Mouse (Mus musculus) heart, embryonic 14.5 days (tissue): ENCODE data around the gene Immp2l. TPM values are rescaled to one million over a fixed set of nuclear protein-coding genes. Genes with fewer than 3 reads are reported as not detected.

Source experiments
- ATAC-seq: fragments of 200-750 bp; cut with Nextera tagmentation; 2 replicates; pipeline ENCODE4 v1.8.0; 2017; ENCODE audit warnings: low read depth, moderate TSS enrichment; ENCODE audit not compliant: insufficient number of reproducible peaks, insufficient read depth, low FRiP score
- H3K27ac ChIP-seq, 2 experiments: fragments of 200-500 bp in 1 of 2; fragments of 300-500 bp in 1 of 2; sonication (generic) in 1 of 2; replicated peaks in 1 of 2; 2 replicates each; pipeline ENCODE4 v1.5.1; 2012 to 2014; ENCODE audit warnings: low read depth in 2 of 2, low read length in 2 of 2, control low read depth in 1 of 2, mild to moderate bottlenecking in 1 of 2, mixed read lengths in 1 of 2; ENCODE audit not compliant: control insufficient read depth in 1 of 2, insufficient read depth in 1 of 2
- H3K27me3 ChIP-seq: fragments of 300-500 bp; sonication (generic); 2 replicates; pipeline ENCODE4 v1.6.1; 2014; ENCODE audit warnings: mild to moderate bottlenecking, low read length, control low read depth; ENCODE audit not compliant: control insufficient read depth, insufficient read depth
- H3K36me3 ChIP-seq: fragments of 300-500 bp; sonication (generic); 2 replicates; pipeline ENCODE4 v1.6.1; 2014; ENCODE audit warnings: mild to moderate bottlenecking, control low read depth, low read length, mixed read lengths; ENCODE audit not compliant: control insufficient read depth, insufficient read depth
- H3K4me1 ChIP-seq, 2 experiments: fragments of 200-500 bp in 1 of 2; fragments of 300-500 bp in 1 of 2; sonication (generic) in 1 of 2; 2 replicates each; pipeline ENCODE4 v1.6.1; 2012 to 2014; ENCODE audit warnings: low read length in 2 of 2, control low read depth in 1 of 2, mixed read lengths in 1 of 2; ENCODE audit not compliant: control insufficient read depth in 2 of 2, insufficient read depth in 2 of 2
- H3K4me2 ChIP-seq: fragments of 300-500 bp; sonication (generic); 2 replicates; pipeline ENCODE4 v1.6.1; 2014; ENCODE audit warnings: mild to moderate bottlenecking, low read length
- H3K4me3 ChIP-seq, 2 experiments: fragments of 200-500 bp in 1 of 2; fragments of 300-500 bp in 1 of 2; sonication (generic) in 1 of 2; 2 replicates each; pipeline ENCODE4 v1.5.1; 2012 to 2014; ENCODE audit warnings: low read length in 2 of 2, mild to moderate bottlenecking in 2 of 2, control low read depth in 1 of 2, low read depth in 1 of 2, moderate library complexity in 1 of 2; ENCODE audit not compliant: control insufficient read depth in 1 of 2, insufficient read depth in 1 of 2
- H3K9ac ChIP-seq: fragments of 300-500 bp; sonication (generic); 2 replicates; pipeline ENCODE4 v1.6.1; 2014; ENCODE audit warnings: mild to moderate bottlenecking, low read length
- H3K9me3 ChIP-seq: fragments of 300-500 bp; sonication (generic); 2 replicates; pipeline ENCODE4 v1.6.1; 2016; ENCODE audit warnings: low read length, control low read depth; ENCODE audit not compliant: control insufficient read depth
- WGBS: fragments of 180-500 bp; shearing (Covaris S2); extraction: QIAGEN DNeasy Blood & Tissue Kit; methylation state at CpG from one replicate; pipeline ENCODE4 v1.1.7; 2014; 5-methylcytosine and 5-hydroxymethylcytosine counted together
- polyA plus RNA-seq: library from polyadenylated mRNA; unstranded; fragments of >200 nt; fragmentation: Nextera tagmentation; extraction: Ambion mirVana; gene quantifications from 2 replicates; pipeline ENCODE4 v1.2.1, GENCODE M21; 2014

Immp2l gene
- polyA plus RNA-seq, 1 experiment from 2014 or later: 11.4 TPM

- ATAC-seq: no peak
- WGBS: 78% methylated on average over 1 of the region's 1 CpGs
- Histone ChIP-seq H3K9ac (no peak overlapping the region), H3K9me3 (no peaks in the 10 kb centered on the region), H3K4me3 (no peak overlapping the region), H3K36me3 (no peaks in the 10 kb centered on the region), H3K4me1 (peaks cover 3 to 7% of the 10 kb centered on the region in 2 experiments; a peak in 3 of 4 replicates), H3K4me2 (no peak overlapping the region), H3K27ac (no peak overlapping the region), H3K27me3 (no peaks in the 10 kb centered on the region)
These were observed 254.0 kb downstream of the Immp2l start for GRCm38 (mm10) chr12:41277896-41278295.

- WGBS: 85% methylated on average over 3 of the region's 3 CpGs
- Histone ChIP-seq H3K36me3 (no peaks in the 10 kb centered on the region), H3K4me2 (no peak overlapping the region), H3K4me1 (no peaks in the 10 kb centered on the region), H3K9ac (no peak overlapping the region), H3K27ac (no peak overlapping the region), H3K27me3 (no peaks in the 10 kb centered on the region), H3K9me3 (no peaks in the 10 kb centered on the region), H3K4me3 (no peak overlapping the region)
- ATAC-seq: no peak
These were observed 265.2 kb downstream of the Immp2l start for GRCm38 (mm10) chr12:41289047-41289446.

- WGBS: 74% methylated on average over 3 of the region's 3 CpGs
- Histone ChIP-seq H3K27ac (no peak overlapping the region), H3K36me3 (no peaks in the 10 kb centered on the region), H3K4me3 (no peak overlapping the region), H3K9ac (no peak overlapping the region), H3K4me1 (no peaks in the 10 kb centered on the region), H3K4me2 (no peak overlapping the region), H3K27me3 (no peaks in the 10 kb centered on the region), H3K9me3 (no peaks in the 10 kb centered on the region)
- no peak for ATAC-seq
These were observed 283.1 kb downstream of the Immp2l start for GRCm38 (mm10) chr12:41307015-41307414.

- WGBS: 90% methylated on average over 6 of the region's 6 CpGs
- no peak for ATAC-seq
- H3K36me3 ChIP-seq: no peaks in the 10 kb centered on the region
- no peak overlapping the region for H3K4me3 ChIP-seq
- H3K9me3 ChIP-seq: no peaks in the 10 kb centered on the region
- no peak overlapping the region for H3K4me2 ChIP-seq
- no peak overlapping the region for H3K9ac ChIP-seq
- H3K27me3 ChIP-seq: no peaks in the 10 kb centered on the region
- H3K4me1 ChIP-seq: no peaks in the 10 kb centered on the region
- H3K27ac ChIP-seq: no peak overlapping the region
These were observed 285.1 kb downstream of the Immp2l start for GRCm38 (mm10) chr12:41308726-41309680.

GRCm38 (mm10) chr12:41313391-41313790, 289.5 kb downstream of the Immp2l start:
- Histone ChIP-seq H3K27me3 (no peaks in the 10 kb centered on the region), H3K4me3 (no peak overlapping the region), H3K4me2 (no peak overlapping the region), H3K9me3 (no peaks in the 10 kb centered on the region), H3K36me3 (no peaks in the 10 kb centered on the region), H3K27ac (no peak overlapping the region), H3K9ac (no peak overlapping the region), H3K4me1 (no peaks in the 10 kb centered on the region)
- WGBS: 86% methylated on average over 6 of the region's 6 CpGs
- ATAC-seq: no peak

GRCm38 (mm10) chr12:41314811-41315461, 291.0 kb downstream of the Immp2l start:
- Histone ChIP-seq H3K27me3 (no peaks in the 10 kb centered on the region), H3K9me3 (no peaks in the 10 kb centered on the region), H3K9ac (no peak overlapping the region), H3K4me2 (no peak overlapping the region), H3K4me1 (no peaks in the 10 kb centered on the region), H3K27ac (no peak overlapping the region), H3K4me3 (no peak overlapping the region), H3K36me3 (no peaks in the 10 kb centered on the region)
- no peak for ATAC-seq
- WGBS: 48% methylated on average over 11 of the region's 11 CpGs

GRCm38 (mm10) chr12:41315871-41316270, 292.0 kb downstream of the Immp2l start:
- no peak overlapping the region for H3K4me2 ChIP-seq
- no peak overlapping the region for H3K9ac ChIP-seq
- no peaks in the 10 kb centered on the region for H3K36me3 ChIP-seq
- H3K27me3 ChIP-seq: no peaks in the 10 kb centered on the region
- no peak overlapping the region for H3K4me3 ChIP-seq
- no peak for ATAC-seq
- no peaks in the 10 kb centered on the region for H3K4me1 ChIP-seq
- WGBS: 90% methylated on average over 4 of the region's 4 CpGs
- no peak overlapping the region for H3K27ac ChIP-seq
- H3K9me3 ChIP-seq: no peaks in the 10 kb centered on the region
